Mouse (Mus musculus): Measurements from ENCODE around the gene Vmn1r222. TPM values are rescaled to one million over a fixed set of nuclear protein-coding genes. Genes with fewer than 3 reads are reported as not detected.

Gene Vmn1r222
- polyA plus RNA-seq (2017; shearing (Covaris generic)): not detected

DNA sequence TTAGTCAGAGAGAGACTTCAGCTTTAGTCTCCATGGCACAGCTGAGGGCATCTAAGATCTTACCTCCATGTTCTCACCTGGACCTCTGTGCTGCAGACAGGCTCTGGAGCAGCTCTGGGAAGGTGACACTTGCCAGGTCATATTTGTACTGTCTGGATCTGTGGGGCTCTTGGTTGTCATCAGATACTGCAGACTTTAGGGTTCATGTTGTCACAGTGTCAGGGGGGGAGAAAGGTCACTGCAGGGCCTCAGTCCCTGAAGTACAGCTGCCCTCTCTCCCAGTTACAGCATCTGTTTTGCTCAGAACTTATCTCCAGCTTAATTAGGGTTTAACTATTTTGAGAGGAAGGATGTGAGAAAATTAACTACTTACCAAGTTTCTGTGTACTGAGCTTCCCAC lies at the start of gene Vmn1r222:
Gene Vmn1r222 (minus strand): TSS at position 101 of the 400 bp plus-strand sequence.

DNA sequence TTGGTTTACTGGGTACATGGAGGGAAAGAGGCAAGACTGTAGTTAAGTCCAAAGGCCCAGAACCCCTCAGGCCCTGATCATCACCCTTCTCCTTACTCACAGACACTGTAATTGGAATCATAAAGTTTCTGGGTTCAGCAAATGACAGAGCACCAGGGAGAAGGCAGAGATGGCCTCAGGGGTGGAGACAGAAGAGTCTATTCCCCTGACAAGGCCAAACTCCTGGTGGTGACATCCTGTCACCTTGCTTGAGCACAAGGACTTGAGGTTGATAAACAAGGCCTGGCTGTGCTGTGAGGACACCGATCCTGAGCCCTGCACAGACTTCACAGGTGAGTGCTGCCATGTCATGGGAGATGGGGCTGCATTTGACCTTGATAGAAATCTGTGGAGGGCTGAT lies 11.1 kb upstream of the Vmn1r222 start, which contains the start of gene Vmn1r223:
Gene Vmn1r223 (plus strand): TSS at position 301 of the 400 bp plus-strand sequence.

DNA sequence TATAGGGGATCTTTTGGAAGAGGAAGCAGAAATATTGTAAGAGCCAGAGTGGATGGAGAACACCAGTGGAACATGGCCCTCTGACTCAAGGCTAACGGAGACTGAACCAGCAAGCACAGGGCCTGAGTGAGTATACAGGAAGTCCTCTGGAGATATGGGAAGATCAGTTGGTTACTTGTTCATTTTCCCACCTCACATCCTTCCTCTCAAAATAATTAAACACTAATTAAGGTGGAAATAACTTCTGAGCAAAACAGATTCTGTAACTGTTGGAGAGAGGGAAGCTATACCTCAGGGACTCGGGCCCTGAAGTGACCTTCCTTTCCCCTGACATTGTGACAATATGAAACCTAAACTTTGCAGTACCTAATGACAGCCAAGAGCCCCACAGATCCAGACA lies 21.9 kb downstream of the Vmn1r222 start, which contains the start of gene Vmn1r221:
Gene Vmn1r221 (plus strand): TSS at position 301 of the 400 bp plus-strand sequence.

DNA sequence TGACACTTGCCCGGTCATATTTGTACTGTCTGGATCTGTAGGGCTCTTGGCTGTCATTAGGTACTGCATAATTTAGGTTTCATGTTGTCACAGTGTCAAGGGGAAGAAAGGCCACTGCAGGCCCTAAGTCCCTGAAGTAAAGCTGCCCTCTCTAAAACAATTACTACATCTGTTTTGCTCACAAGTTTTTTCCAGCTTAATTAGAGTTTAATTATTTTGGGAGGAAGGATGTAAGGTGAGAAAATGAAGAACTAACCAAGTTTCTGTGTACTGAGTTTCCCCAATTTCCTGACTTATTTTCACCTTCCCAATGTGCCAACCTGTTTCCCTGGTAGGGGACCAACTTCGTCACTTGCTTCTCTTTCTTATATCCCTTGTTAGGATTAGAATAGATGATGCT lies 47.9 kb downstream of the Vmn1r222 start, which contains the start of gene Vmn1r220:
Gene Vmn1r220 (minus strand): TSS at position 101 of the 400 bp plus-strand sequence.

Other genes starting within 250 kb of the Vmn1r222 start
- under 1 TPM in 1 of 2 experiments, not detected in 1; 0.11 TPM for gene Vmn1r213, start 228.3 kb downstream of the Vmn1r222 start, polyA plus RNA-seq (2017; shearing (Covaris generic))
- under 1 TPM in 1 of 2 experiments, not detected in 1; 0.25 TPM for gene Vmn1r214, start 205.5 kb downstream of the Vmn1r222 start, polyA plus RNA-seq (2017; shearing (Covaris generic))
- gene Vmn1r215, start 167.9 kb downstream of the Vmn1r222 start, polyA plus RNA-seq (2017; shearing (Covaris generic)): not detected
- gene Vmn1r217, start 117.7 kb downstream of the Vmn1r222 start, polyA plus RNA-seq (2017; shearing (Covaris generic)): not detected
- under 1 TPM in 1 of 2 experiments, not detected in 1; 0.05 TPM for gene Vmn1r218, start 102.8 kb downstream of the Vmn1r222 start, polyA plus RNA-seq (2017; shearing (Covaris generic))
- not detected for gene Vmn1r219, start 76.6 kb downstream of the Vmn1r222 start, polyA plus RNA-seq (2017; shearing (Covaris generic))
- under 1 TPM in 1 of 2 experiments, not detected in 1; 0.23 TPM for gene Vmn1r220, start 48.0 kb downstream of the Vmn1r222 start, polyA plus RNA-seq (2017; shearing (Covaris generic))
- under 1 TPM in 1 of 2 experiments, not detected in 1; 0.21 TPM for gene Vmn1r221, start 21.8 kb downstream of the Vmn1r222 start, polyA plus RNA-seq (2017; shearing (Covaris generic))
- gene Vmn1r223, start 11.2 kb upstream of the Vmn1r222 start, polyA plus RNA-seq (2017; shearing (Covaris generic)): not detected
- gene Zfp322a, start 133.3 kb upstream of the Vmn1r222 start, polyA plus RNA-seq (2017; shearing (Covaris generic)): 10 to 100 TPM; 22.2 to 25.5 TPM
- 10 to 100 TPM; 10.1 to 11.6 TPM for gene Abt1, start 187.9 kb upstream of the Vmn1r222 start, polyA plus RNA-seq (2017; shearing (Covaris generic))
- not detected for gene Btn1a1, start 230.0 kb upstream of the Vmn1r222 start, polyA plus RNA-seq (2017; shearing (Covaris generic))

All from activated CD4-positive, CD25-positive, alpha-beta regulatory T cell (primary cell).